Mouse (Mus musculus) embryo, embryonic 9.5 days (tissue): Measurements from ENCODE around the gene Kbtbd4.

Experiments
- DNase-seq: peaks from one replicate; pipeline ENCODE4 v3.0.0-alpha.2; 2017; ENCODE audit errors: extremely low spot score

The Kbtbd4 gene

GRCm38 (mm10) chr2:90956053-90956452 is 51.5 kb downstream of the Kbtbd4 start:
- peak; percentile 10 for DNase-seq

GRCm38 (mm10) chr2:90958856-90959255 is 54.3 kb downstream of the Kbtbd4 start:
- no peak for DNase-seq

- DNase-seq = no peak
Observed at GRCm38 (mm10) chr2:90960012-90960411, 55.5 kb downstream of the Kbtbd4 start.
